Mouse (Mus musculus) C2C12 (cell line): ENCODE measurements at regions not wholly inside any gene's neighbourhood (a gene's known extent, or its start where the extent isn't known, plus 50 kb on each side); places are given as distances from the start of the nearest gene placed in this dataset.

Experiments
- H3K27me3 ChIP-seq: one replicate; pipeline ENCODE4 v1.6.1; 2011; ENCODE audit not compliant: control insufficient read depth, insufficient read depth, insufficient read length
- H3K36me3 ChIP-seq: one replicate; pipeline ENCODE4 v1.6.1; 2011; ENCODE audit not compliant: control insufficient read depth, insufficient read depth
- H3K4me3 ChIP-seq: one replicate; pipeline ENCODE4 v1.5.1; 2011; ENCODE audit warnings: mild to moderate bottlenecking, control low read depth; ENCODE audit not compliant: poor library complexity, insufficient read depth, severe bottlenecking
- H3K79me2 ChIP-seq: one replicate; pipeline ENCODE4 v1.6.1; 2011; ENCODE audit not compliant: control insufficient read depth, insufficient read depth
- H3K79me3 ChIP-seq: one replicate; pipeline ENCODE4 v1.6.1; 2011; ENCODE audit warnings: low read depth, control low read depth
- H3ac ChIP-seq: one replicate; pipeline ENCODE3; 2011; ENCODE audit warnings: low read depth; ENCODE audit not compliant: control insufficient read depth, insufficient read length
- CEBPB ChIP-seq: IDR thresholded peaks from one replicate; pipeline ENCODE4 v1.6.1; 2011; ENCODE audit warnings: low read depth, mild to moderate bottlenecking, control low read depth, moderate library complexity
- CTCF ChIP-seq: IDR thresholded peaks from one replicate; pipeline ENCODE4 v1.5.1; 2011; ENCODE audit not compliant: control insufficient read depth, insufficient read depth, insufficient read length
- FOSL1 ChIP-seq: IDR thresholded peaks from one replicate; pipeline ENCODE4 v1.8.0; 2011; ENCODE audit warnings: mild to moderate bottlenecking, low read length; ENCODE audit not compliant: poor library complexity, insufficient read depth, severe bottlenecking
- MAX ChIP-seq: IDR thresholded peaks from one replicate; pipeline ENCODE4 v1.6.1; 2011; ENCODE audit warnings: mild to moderate bottlenecking, control low read depth
- MYOD1 ChIP-seq: IDR thresholded peaks from one replicate; pipeline ENCODE4 v1.6.1; 2011; ENCODE audit warnings: low read depth; ENCODE audit not compliant: control insufficient read depth, insufficient read length
- MYOG ChIP-seq: IDR thresholded peaks from one replicate; pipeline ENCODE4 v1.6.1; 2011; ENCODE audit not compliant: control insufficient read depth, insufficient read length; ENCODE audit errors: extremely low read depth
- USF1 ChIP-seq: IDR thresholded peaks from one replicate; pipeline ENCODE4 v1.6.1; 2011; ENCODE audit warnings: low read depth, mild to moderate bottlenecking, control low read depth, moderate library complexity

DNA sequence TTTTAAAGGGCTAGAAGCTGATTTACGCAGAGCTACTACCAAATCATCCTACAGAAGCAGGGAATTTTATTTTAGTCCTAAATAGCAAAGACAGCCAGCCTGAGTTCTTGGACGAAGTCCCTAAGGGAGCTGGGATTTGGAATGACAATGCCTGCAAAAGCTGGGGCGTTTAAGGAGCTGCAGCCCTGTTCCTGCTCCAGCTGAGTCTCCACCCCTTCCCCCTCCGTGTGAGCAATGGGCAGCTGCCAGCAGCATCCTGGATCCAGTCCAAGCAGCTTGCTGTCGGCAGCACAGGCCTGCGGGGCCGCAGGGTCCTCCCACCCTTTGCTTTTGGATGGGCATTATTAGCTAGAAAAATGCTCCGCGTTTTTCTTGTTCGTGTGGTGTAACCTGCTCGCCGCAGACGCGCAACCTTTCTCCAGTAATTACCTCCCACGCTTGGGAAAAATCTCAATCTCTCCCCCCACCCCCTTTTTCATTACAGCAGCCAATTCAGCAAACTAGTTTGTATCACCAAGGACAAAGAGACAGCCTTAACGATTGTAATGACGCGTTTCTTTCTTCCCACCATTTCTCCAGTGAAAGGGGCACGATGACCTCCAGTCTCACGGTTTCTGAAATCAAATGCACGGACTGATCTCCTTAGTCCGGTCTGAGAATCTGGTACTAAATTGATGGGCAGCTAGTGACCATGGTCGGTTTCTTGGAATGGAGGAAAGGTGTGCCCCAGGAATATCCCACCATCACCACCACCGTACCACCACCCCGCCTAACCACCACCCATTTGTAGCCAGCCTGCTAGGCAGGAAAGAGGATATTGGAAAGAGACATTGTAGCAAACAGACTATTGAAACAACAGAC lies 78.5 kb upstream of the Med14 start:
- Histone ChIP-seq H3K36me3 (no peaks in the 10 kb centered on the region), H3ac (peak overlapping the region; percentile 6), H3K4me3 (no peak overlapping the region), H3K27me3 (no peaks in the 10 kb centered on the region), H3K79me3 (no peaks in the 10 kb centered on the region), H3K79me2 (no peaks in the 10 kb centered on the region)
- no peak for TF ChIP-seq CTCF
- no peak for TF ChIP-seq FOSL1
- no peak for TF ChIP-seq USF1
- no peak for TF ChIP-seq MAX
- no peak for TF ChIP-seq CEBPB
- no peak for TF ChIP-seq MYOD1
- TF ChIP-seq MYOG: no peak

DNA sequence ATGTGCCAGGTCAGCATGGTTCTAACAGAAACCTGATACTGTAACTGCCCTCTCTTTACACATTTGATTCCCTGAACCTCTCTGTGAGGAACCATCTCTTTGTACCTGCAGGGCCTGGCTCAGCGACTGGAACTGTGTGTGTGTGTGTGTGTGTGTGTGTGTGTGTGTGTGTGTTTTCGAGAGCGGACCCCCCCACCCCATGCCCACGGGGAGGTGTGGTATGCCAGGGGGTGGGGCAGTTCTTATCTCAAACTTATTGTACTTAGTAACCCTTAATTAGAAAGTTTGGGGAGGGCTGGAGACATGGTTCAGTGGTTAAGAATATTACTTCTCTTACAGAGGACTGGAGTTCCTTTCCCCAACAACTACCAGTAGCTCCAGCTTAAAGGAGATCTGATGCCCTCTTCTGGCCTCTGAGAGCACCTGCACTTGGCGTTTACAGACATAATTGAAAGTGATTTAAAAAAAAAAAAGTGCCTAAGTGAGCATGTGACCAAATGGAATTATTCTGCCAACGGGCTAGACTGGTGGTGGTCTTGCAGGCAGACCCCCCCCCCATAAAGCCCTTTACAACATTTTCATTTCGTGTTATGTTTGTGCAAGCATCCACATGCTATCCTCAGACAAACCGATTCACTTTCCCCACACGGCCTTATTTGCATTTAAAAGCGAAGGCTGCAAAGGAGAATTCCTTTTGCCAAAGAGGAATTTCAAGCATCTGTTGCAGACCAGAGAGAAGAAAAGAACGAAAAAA lies 77.7 kb upstream of the Med14 start:
- no peak overlapping the region for H3ac ChIP-seq

GRCm38 (mm10) chrX:12837821-12838220 lies 75.9 kb upstream of the Med14 start:
- H3K36me3 ChIP-seq: no peaks in the 10 kb centered on the region
- H3K27me3 ChIP-seq: no peaks in the 10 kb centered on the region

More for the DNA sequence above, 77.7 kb upstream of the Med14 start:
- Histone ChIP-seq H3K4me3 (no peak overlapping the region), H3K79me3 (no peaks in the 10 kb centered on the region), H3K79me2 (no peaks in the 10 kb centered on the region), H3K36me3 (no peaks in the 10 kb centered on the region), H3K27me3 (no peaks in the 10 kb centered on the region)
- no peak for TF ChIP-seq CTCF
- TF ChIP-seq USF1: peak; percentile 49

GRCm38 (mm10) chrX:12834681-12835080 lies 72.8 kb upstream of the Med14 start:
- Histone ChIP-seq H3K4me3 (no peak overlapping the region), H3K79me2 (no peaks in the 10 kb centered on the region), H3ac (no peak overlapping the region), H3K27me3 (no peaks in the 10 kb centered on the region), H3K36me3 (no peaks in the 10 kb centered on the region), H3K79me3 (no peaks in the 10 kb centered on the region)
- TF ChIP-seq CEBPB (no peak), MYOG (no peak), MAX (no peak), CTCF (no peak), MYOD1 (no peak), FOSL1 (no peak), USF1 (no peak)

More at GRCm38 (mm10) chrX:12837821-12838220, 75.9 kb upstream of the Med14 start:
- no peak overlapping the region for H3K4me3 ChIP-seq
- H3ac ChIP-seq: no peak overlapping the region
- no peak for TF ChIP-seq MAX
- TF ChIP-seq FOSL1: no peak
- no peak for TF ChIP-seq MYOG
- TF ChIP-seq CEBPB: no peak
- TF ChIP-seq USF1: no peak
- no peak for TF ChIP-seq CTCF
- no peaks in the 10 kb centered on the region for H3K79me3 ChIP-seq
- H3K79me2 ChIP-seq: no peaks in the 10 kb centered on the region

DNA sequence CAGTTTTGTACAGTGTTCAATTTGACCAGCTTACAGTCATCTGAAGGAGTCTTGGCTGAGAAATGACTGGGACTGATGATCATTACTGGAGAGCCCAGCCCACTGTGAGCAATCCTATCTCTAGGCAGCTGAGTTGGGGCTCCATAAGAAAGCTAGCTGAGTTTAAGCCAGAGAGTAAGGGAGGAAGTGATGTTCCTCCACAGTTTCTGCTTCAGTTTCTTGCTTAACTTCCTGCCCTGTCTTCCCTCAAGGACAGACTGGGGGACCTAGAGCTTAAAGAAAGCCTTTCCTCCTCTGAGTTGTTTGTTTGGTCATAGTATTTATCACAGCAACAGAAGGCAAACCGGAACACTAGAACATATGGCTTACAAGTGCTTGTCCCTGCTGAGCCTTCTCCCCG lies 70.8 kb upstream of the Med14 start:
- Histone ChIP-seq H3K36me3 (no peaks in the 10 kb centered on the region), H3K4me3 (no peak overlapping the region), H3K79me2 (no peaks in the 10 kb centered on the region), H3K27me3 (no peaks in the 10 kb centered on the region), H3K79me3 (no peaks in the 10 kb centered on the region), H3ac (no peak overlapping the region)
- TF ChIP-seq MYOG: no peak
- no peak for TF ChIP-seq FOSL1

GRCm38 (mm10) chrX:12829165-12829564 lies 67.3 kb upstream of the Med14 start:
- Histone ChIP-seq H3ac (no peak overlapping the region), H3K27me3 (no peaks in the 10 kb centered on the region), H3K79me2 (no peaks in the 10 kb centered on the region), H3K4me3 (no peak overlapping the region), H3K36me3 (no peaks in the 10 kb centered on the region), H3K79me3 (no peaks in the 10 kb centered on the region)
- TF ChIP-seq MYOG (no peak), CTCF (no peak), CEBPB (no peak), FOSL1 (no peak), USF1 (no peak)
